Mouse (Mus musculus) embryo, embryonic 11 days (tissue): ENCODE results near the gene Camk2b.

Experiments used
- DNase-seq: peaks from one replicate; pipeline ENCODE4 v3.0.0-alpha.2; 2015

Camk2b gene

DNA sequence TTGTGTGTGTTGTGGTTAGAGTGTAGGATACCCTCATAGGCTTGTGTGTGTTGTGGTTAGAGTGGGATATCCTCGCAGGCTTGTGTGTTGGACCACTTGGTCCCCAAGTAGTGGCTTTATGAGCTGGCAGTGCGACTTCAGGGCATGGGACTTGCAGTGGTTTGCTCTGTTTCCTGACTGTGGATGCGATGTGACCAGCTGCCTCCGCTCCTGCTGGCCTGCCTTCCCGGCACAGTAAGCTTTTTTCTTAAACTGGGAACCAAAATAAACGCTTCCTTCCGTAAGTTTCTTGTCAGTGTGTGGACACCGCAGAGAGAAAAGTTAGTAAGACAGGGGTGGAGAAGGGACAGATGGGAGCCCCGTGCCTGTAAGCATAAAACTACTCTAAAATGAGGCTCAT, 18.0 kb downstream of the Camk2b start:
- DNase-seq: no peak

DNA sequence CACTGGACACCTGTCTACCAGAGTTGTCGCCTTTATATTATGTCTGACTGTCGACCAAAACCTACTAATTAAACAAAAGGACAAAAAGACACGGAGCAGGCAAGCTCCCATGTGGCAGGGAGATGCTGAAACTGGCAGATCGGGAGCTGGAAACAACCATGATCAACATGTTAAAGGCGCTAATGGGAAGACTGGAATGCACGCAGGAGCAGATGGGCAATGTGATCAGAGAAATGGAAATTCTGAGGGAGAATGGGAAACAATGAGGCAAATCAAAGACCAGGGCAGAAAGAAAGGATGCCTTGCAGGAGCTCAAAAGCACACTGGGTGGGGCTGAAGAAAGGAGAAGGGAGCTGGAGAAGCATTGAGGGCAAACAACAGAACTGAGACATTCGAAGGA, 27.2 kb downstream of the Camk2b start:
- DNase-seq: no peak

DNA sequence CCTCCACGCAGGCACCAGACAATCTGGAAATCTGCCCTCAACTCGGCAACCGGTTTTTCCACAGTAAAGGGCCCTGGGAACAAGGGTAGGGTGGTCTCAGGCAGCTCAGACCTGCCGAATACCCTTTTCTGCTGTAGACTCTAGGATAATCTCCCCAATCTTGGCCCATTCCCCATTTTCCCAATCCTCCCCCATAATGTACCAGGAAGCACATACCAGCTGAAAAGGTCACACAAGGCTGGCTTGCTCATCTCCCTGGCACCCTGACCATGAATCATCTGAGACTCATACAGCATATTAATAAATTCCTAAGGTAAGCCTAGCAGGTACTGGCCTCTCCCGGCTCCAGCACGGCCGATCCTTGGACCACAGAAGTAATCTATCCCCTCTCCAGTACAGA, 28.5 kb downstream of the Camk2b start:
- no peak for DNase-seq

DNA sequence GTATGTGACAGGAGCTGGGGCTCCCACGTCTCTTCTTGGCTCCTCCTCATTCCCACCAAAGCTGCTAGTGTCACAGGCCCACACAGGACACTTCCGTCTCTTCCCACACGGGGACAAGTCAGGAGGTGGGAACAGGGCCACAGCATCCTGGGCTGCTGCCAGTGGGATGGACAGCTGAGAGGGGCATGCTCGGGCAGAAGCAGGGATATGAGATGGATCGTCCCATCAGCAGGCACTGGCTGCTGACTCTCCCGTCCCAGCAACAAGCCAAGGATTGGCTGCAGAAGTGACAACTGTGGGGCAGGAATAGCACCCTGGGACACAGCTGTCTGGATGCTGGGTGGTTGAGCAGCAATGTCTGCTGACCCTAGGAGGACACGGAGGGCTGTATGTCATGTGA, 29.0 kb downstream of the Camk2b start:
- DNase-seq: no peak

DNA sequence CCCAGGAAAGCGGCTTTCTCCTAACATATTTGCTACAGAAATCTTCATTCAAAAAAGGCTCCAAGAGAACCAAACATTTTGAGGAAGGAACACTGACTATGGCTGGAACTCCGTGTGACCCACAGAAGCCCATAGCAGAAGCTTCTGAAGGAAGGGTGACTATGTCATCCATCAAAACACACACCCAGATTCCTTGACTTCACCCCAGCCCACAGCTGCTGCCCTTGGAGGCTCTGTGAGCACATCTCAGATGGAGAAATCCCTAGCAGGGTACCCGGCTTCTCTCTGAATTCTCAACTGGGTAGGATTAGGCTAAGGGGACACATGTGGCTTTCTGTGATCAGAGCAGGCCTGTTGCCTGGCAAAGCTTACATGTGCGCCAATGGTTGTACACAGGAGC, 29.7 kb downstream of the Camk2b start:
- no peak for DNase-seq

DNA sequence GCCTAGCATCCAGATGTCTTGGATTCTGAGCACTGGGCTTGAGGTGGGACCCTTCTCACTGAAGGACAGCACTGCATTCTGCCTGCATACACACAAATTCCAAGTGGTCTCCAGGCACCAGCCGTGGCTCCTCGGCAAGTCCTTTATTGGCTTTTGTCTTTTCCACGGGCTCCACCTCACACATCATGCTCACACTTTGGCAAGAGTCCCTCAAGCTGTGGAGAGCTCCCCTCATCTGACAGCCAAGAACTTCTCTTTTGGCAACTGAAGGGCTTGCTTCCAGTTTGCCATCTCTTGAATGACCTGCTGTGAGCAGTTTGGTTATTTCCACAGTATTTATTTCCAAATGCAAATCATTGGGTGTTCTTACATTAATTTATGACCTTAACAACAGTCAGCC, 30.6 kb downstream of the Camk2b start:
- no peak for DNase-seq

DNA sequence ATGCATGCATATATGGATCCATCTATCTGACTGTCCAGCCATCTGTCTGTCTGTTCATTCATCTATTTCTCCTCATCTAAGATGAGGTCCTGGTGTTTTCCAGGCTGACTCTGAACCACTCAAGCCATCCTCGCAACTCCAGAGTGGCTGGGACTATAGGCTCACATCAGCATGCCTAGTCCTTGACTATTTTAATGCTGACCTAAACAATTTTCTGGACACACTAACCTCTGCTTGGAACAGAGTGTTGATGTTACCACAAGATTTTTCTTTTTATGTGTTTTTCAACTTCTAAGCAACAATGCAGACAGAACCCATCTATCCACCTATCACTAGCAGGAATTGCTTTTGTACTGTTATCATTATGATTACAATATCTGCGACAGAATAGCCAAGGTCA, 31.4 kb downstream of the Camk2b start:
- no peak for DNase-seq

DNA sequence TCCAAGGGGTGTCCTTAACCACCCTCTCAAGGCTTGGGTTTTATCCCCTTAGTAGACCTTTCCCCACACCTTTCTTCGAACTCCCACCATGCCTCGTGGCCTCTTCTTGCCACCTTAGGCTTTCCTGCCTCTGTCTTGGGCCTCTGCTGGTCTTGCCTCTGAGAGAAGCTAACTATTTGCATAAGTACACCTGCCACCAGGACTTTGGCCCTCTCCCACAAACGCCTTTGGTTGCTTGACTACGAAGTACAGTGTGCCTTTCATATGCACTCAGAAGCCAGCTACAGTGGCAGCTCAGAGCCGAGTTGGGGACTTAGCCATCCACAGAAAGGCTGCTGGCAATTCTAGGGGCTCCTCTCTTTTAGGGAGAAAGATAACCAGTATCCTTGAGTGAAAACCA, 32.4 kb downstream of the Camk2b start:
- no peak for DNase-seq

DNA sequence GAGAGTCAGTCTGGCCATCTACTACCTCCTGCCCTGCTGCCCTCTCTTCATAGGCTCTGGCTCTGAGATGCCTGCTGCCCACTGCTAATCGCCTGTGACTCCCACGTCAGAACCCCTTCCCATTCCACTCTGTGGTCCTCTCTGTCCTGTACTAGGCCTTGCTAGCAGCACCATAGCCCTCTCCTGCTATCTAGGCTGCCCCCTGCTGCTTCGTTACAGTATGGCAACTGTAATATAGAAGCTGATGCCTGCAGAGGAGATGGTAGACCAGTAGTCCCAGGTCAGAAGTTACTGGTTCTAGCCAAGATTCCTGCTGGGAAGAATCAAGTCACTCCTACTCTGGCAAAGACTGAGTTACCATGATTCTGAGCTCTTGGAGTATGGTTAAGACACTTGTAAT, 33.0 kb downstream of the Camk2b start:
- DNase-seq: no peak

DNA sequence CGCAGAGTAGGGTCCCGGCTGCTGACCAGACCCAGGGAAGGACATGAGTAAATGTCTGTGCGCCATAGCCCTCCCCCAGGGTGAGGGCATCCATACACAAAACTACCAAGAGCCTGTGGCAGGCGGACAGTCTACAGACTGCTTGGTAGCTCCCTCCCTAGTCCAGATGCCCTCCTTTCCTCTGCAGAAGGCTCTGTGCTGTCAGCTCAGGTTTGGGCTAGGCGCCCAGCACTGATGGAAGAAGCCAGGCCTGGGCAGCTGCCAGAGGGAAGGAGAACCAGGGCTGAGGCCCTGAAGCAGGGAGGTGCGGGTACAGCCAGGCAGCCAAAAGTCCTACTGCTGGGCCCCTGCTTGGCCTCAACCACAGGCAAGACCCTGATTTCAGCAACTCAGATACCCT, 35.5 kb downstream of the Camk2b start:
- DNase-seq: no peak

DNA sequence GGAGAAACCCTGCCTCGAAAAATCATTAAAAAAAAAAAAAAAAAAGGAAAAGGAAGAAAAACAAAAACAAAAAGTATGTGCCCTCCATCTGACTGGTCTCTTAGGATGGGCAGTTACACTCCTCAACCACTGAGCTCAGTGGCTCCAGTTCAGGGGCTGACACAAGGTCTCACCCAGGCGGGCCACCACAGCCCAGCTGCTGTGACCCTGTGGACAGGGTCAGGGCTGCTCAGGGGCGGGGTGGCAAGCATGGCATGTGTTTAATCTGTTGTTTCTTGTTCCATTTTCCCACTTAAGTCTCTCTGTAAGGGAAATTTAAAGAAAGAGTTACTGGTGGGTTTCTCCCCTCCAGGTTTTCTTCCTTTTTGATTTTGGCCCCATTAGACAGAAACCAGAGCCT, 36.4 kb downstream of the Camk2b start:
- DNase-seq: no peak

DNA sequence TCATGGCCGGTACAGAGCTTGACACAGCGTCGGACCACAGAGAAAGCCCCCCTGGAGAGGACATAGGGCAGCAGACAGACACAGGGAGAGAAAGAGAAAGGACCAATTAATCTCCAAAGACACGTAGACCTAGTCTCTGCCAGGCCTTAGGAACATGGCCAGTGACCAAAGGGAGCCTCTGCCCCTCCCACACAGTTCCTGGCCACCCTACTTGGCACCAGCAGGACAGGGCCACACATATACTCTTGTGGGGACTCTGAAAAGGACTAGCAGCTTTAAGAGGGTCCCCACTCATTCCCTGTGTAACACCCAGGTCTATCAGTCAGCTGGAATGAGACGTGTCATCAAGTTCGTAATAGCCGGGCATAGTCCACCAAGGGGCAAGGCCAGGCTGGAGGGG, 37.3 kb downstream of the Camk2b start:
- no peak for DNase-seq

DNA sequence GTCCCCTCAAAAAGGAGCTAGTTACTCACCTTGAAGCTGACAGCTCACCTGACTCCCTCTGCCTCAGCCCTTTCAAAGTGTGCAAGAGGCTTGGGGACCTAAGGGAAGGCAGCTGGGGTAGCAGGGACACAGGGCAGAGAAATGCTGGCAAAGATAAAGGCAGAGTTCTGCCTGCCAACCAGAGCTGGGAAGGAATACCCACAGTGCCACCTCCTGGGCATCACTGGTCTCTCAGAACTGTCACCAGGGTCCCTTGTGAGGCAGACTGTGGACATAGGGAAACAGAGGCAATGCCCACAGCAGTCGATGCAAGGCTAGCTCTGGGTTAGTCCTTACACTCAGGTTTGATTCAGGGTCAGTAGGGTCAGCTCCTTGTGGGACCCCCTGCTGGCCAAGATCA, 39.8 kb downstream of the Camk2b start:
- no peak for DNase-seq

DNA sequence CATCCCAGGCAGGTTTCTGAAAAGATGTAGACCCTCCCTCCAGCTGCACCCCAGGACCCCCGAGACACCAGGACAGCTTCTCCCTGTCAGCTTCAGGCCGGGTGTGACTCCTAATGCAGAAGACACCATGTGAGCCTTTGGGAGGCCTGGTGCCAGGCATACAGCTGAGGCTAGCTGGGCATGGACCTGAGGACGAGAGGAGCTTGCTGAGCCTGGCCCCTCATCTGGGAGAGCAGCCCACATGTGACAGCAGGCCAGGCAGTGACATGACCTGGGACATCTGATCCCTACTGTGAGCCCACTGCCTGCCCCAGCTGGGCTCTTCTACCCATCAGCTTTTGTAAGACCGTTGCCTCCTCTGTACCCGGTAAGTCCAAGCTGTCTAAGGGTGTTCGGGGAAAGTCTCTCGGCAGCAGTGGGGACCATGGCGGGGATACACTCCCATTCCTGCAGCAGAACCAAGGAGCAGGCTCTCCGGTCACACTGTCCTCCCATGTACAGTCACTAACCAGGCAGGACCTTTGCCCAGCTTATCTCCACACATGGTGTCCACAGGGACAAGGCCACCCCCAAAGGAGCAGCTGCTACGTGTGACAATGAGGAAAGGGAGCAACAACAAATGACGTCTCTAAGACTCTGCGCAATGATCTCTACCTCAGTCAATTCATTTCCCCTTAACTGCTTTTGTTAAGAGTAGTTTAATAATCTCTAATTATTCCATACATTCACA, 41.1 kb downstream of the Camk2b start:
- DNase-seq: no peak

DNA sequence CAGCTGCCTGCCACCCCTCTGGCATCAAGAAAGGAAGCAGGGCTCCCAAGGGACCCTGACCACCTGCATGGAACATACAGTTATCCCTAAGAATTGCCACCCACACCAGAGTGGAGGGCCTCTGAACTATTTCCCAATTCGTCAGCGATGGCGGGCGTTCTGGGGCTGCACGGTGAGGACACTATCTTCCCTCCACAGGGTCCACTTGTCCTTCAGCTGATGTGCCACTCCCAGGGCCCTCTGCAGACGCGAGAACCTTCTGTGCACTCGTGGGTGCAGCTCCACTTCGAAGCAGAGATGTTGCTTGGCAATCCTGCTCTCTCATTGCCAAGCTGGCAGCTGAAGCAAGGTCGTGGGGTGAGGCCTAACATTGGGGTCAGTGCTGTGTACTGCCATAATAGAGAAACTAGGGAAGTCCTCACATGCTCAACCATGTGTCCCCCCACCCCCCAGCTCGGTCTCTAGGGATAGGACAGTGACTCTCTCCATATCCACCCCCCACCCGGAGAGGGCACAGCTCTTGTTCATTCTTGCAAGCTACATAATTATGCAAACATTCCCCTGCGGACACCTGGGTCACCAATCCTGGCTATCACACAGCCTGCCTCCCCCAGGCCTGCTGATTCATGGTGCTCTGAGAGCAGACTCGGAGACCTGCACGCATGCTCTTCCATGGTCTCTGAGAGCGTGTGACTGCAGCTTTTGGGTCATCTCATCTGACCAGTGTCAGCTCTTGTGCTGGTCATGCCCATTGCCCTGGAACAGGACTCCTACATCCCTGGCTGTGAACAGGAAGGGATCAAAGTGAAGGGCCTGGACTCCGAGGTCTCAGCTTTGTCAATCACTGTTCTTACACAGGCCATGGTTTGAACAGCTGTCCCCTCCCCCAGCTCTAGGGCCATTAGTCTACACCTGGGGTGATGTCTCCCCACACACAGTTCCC, 45.0 kb downstream of the Camk2b start:
- DNase-seq: no peak

DNA sequence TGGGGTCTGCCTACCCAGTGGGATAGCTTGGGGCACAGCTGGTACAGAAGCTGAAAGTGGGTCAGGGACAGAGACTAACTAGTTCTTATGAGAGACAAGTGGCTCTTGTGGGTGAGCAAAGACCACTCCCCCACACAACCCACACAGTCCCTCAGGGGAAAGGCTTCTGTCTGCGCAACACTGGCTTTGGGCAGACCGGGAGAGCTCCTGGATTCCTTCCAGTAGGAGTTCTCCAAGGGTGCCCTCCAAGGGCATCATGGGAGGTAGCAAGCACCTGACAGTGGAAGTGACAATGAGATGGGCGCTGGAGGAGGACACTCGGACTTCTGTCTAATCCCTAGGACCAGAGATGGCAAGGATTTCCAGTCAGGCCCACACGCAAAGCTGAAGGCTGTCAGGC, 45.8 kb downstream of the Camk2b start:
- no peak for DNase-seq

DNA sequence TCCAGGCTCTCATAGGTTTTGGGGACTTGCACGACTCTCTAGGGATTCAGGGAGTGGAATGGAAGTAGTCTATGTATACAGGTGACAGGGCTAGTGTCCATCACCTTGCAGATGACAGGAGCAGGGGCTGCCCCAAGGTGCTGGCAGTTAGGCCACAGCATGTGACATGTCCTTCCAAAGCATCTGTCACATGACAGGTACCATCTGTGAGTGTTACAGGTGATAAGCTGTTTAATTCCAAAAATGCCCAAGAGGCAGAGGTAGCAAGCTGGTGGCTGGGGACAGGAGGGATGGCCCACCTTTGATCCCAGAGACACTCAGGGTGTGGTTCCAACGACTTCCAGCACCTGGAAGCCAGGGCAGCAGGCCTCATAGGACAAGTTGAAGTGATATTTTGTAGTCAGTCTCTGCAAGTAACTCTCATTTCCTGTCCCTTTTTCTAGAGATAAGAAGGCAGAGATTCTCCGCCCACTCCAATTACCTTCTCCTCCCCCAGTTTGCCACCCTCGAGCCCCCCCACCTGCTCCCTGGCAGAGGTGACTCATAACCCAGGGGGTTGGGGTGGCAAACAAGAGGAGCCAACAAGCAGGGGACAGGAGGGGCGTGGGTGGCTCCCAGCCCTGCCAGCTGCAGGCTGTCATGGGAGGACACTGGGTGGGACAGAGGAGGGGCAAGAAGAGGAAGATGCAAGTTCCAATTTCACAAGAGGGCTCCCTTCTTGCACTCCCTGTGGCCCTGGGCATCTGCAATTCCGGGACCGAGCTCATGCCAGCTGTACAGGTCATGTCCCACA, 47.7 kb downstream of the Camk2b start:
- DNase-seq: no peak

DNA sequence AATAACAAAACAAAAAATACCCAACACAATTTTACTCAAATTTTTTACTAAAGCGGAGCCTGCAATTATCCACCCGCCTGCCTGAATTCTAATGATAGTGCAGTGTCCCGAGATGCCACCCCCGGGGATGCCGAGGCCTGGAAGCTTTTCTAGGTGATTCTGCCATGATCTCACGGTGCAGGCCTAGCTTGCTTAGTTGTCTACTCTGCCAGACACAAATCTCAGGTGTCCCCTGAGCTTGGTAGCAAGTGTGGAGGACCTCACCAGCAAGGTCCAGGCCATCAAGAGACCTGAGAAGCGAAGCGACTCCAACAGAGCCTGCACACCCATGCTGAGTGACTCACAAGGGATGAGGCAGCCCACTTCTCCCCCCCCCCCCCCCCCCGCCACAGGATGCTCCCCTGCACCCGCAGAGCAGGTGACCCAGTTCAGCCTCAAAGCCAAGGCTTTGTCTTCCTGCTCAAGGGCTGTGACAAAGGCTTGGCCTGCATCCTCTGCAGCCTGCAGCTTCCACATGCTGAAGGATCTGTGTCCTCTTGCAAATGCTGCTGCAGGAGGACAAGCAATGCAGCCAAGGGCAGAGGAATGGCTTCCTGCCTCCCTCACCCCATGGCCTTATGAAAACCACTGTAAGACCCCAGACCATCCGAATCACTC, 48.5 kb downstream of the Camk2b start:
- no peak for DNase-seq

DNA sequence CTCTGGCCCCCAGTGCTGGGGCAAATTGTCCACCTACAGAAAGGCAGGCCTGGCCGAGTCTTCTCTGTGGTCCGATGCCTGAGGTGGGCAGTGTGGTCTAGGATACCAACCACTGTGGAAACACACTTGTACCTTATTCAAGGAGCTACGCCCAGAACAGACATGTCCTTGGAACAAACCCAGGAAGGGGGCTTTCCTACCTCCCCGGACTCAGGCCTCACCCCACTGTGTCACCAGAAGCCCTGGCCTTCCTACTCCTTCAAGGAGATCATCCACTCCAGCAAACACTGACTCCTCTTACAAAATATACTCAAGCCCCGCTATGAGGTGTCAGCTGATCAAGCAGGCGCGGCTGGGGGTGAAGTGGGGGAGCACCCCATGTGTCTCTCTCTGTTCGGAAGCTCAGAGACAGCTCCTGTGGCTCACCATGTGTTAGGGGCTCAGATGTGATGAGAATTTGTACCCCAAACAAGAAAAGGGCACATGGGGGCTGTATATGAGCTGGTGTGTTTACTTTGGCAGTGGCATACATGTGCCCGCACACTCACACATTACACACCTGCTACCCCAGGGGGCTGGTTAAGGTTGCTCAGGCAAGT, 49.3 kb downstream of the Camk2b start:
- DNase-seq: no peak

DNA sequence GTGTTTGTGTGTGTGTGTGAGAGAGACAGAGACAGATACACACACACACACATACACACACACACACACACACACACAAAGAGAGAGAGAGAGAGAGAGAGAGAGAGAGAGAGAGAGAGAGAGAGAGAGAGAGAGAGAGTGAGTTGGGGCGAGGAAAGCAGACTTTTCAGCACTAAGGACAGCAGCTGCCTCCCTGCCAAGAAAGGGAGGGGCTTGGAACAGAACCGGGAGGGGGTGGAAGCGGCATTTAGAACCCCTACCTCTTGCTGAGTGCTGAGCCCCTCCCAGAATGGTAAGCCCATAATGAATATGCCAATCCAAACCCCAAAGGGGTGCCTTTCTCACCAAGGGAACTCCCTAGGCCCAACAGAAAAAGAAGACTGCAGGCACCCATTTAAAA, 49.8 kb downstream of the Camk2b start:
- DNase-seq: peak; percentile 56

DNA sequence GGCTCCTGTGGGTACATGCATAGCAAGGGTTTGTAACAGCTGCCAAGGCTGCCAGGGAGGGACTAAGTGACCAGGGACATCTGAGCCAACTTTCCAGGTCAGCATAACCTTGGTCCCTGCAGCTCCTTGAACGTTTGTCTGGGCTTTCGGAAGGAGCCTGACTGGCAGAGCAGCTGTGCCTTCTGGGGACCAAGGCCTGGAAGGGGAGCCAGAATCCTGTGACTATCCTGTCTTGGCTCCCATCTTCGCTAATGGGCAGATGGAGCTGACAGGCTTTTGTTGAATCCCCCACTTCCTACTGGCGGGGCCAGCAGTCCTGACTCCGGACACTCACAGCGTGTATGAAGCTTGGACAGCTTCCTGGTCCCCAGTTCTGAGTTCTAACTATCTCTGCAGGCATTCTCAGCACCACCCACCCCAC, 51.1 kb downstream of the Camk2b start:
- no peak for DNase-seq

DNA sequence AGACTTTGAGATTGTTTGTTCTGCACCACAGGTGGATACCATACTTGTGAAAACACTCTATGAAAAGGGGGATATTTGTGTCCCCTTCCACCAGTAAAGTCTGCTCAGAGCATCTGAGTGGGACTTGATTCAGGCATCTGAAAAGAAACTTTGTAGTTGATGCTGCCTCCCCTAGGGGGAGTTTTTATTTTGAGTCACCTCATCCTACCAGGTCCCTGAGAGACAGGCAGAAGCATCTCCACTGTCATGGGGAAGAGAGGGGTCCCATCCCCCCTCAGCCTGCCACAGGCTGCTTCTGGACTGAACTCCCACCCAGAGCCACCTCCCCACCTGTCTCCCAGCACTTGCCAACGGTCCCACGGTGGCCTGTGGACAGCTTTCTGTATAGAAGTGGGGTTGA, 52.8 kb downstream of the Camk2b start:
- no peak for DNase-seq

DNA sequence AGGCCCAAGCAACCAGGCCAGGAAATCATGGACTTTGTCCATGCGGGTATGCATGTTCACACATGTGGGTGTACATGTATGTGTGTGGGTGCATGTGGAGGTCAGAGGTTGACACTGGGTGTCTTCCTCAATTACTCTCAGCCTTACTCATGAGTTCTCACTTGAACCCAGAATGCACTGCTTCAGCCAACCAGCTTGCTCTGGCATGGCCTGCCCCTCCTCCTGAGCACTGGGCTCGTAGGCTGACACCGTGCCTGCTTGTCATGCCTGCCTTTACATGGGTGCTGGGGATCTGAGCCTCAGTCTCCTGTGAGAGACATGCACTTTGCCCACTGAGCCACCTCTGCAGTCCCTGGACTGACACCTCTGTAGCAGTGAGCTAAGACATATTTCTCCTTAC, 54.3 kb downstream of the Camk2b start:
- no peak for DNase-seq
